Mouse (Mus musculus) limb, embryonic 14.5 days (tissue): ENCODE results near the gene Pidd1. TPM values are rescaled to one million over a fixed set of nuclear protein-coding genes. Genes with fewer than 3 reads are reported as not detected.

Experiments used
- ATAC-seq: fragments of 200-750 bp; cut with Nextera tagmentation; 2 replicates; pipeline ENCODE4 v1.8.0; 2017; ENCODE audit warnings: low read depth, moderate number of reproducible peaks, moderate TSS enrichment; ENCODE audit not compliant: low FRiP score
- DNase-seq: peaks from one replicate; pipeline ENCODE4 v3.0.0-alpha.2; 2015; ENCODE audit warnings: low spot score
- H3K27ac ChIP-seq: fragments of 300-500 bp; sonication (generic); replicated peaks from 2 replicates; pipeline ENCODE4 v1.5.1; 2014; ENCODE audit warnings: low read depth, mild to moderate bottlenecking, low read length, moderate library complexity, mixed read lengths
- H3K27me3 ChIP-seq: fragments of 300-500 bp; sonication (generic); 2 replicates; pipeline ENCODE4 v1.6.1; 2014; ENCODE audit warnings: low read length, mixed read lengths; ENCODE audit not compliant: control insufficient read depth, insufficient read depth
- H3K36me3 ChIP-seq: fragments of 300-500 bp; sonication (generic); 2 replicates; pipeline ENCODE4 v1.6.1; 2014; ENCODE audit warnings: mild to moderate bottlenecking, low read length, moderate library complexity, mixed read lengths; ENCODE audit not compliant: control insufficient read depth, insufficient read depth
- H3K4me1 ChIP-seq: fragments of 300-500 bp; sonication (generic); 2 replicates; pipeline ENCODE4 v1.6.1; 2014; ENCODE audit warnings: antibody characterized with exemption, low read length, mixed read lengths; ENCODE audit not compliant: control insufficient read depth, insufficient read depth
- H3K4me2 ChIP-seq: fragments of 300-500 bp; sonication (generic); replicated peaks from 2 replicates; pipeline ENCODE4 v1.6.1; 2014; ENCODE audit warnings: low read depth, mild to moderate bottlenecking, low read length, moderate library complexity; ENCODE audit not compliant: severe bottlenecking
- H3K4me3 ChIP-seq: fragments of 300-500 bp; sonication (generic); replicated peaks from 2 replicates; pipeline ENCODE4 v1.5.1; 2014; ENCODE audit warnings: low read length
- H3K9ac ChIP-seq: fragments of 300-500 bp; sonication (generic); 2 replicates; pipeline ENCODE4 v1.6.1; 2014; ENCODE audit warnings: mild to moderate bottlenecking, low read depth, low read length, moderate library complexity; ENCODE audit not compliant: severe bottlenecking
- H3K9me3 ChIP-seq: fragments of 300-500 bp; sonication (generic); 2 replicates; pipeline ENCODE4 v1.6.1; 2016; ENCODE audit warnings: low read length; ENCODE audit not compliant: control insufficient read depth
- POLR2A ChIP-seq: fragments of 200-500 bp; IDR thresholded peaks from 2 replicates; pipeline ENCODE4 v1.8.0; 2012; ENCODE audit warnings: inconsistent platforms, mild to moderate bottlenecking, moderate library complexity, borderline replicate concordance; ENCODE audit not compliant: insufficient read depth, insufficient read length; ENCODE audit errors: extremely low read depth
- WGBS: fragments of 180-500 bp; shearing (Covaris S2); extraction: QIAGEN DNeasy Blood & Tissue Kit; methylation state at CpG from one replicate; pipeline ENCODE4 v1.1.7; 2014; 5-methylcytosine and 5-hydroxymethylcytosine counted together
- polyA plus RNA-seq, 2 experiments: library from polyadenylated mRNA; depleted of rRNA in 1 of 2; stranded (reverse) in 1 of 2; unstranded in 1 of 2; fragments of >200 nt; fragmentation: Nextera tagmentation in 1 of 2; extraction: Ambion mirVana in 1 of 2; gene quantifications; 2 replicates each; pipeline versions ENCODE4 v1.2.1 to v1.2.3; 2012 to 2014

Gene Pidd1
- polyA plus RNA-seq, 2 experiments: 6.9 to 25.0 TPM

GRCm38 (mm10) chr7:141461521-141462332 lies 17.9 kb upstream of the Pidd1 start:
- H3K4me3 ChIP-seq: peak overlapping the region; percentile 36
- no peaks in the 10 kb centered on the region for H3K9me3 ChIP-seq
- 2% methylated on average over 36 of the region's 59 CpGs for WGBS
- no peak for DNase-seq
- H3K4me1 ChIP-seq: peaks cover 28% of the 10 kb centered on the region
- peak overlapping the region; percentile 22 for H3K9ac ChIP-seq
- H3K27ac ChIP-seq: no peak overlapping the region
- H3K27me3 ChIP-seq: peaks cover 46% of the 10 kb centered on the region
- peaks cover 7% of the 10 kb centered on the region for H3K36me3 ChIP-seq
- peak overlapping the region; percentile 65 for H3K4me2 ChIP-seq
- no peak for ATAC-seq
- TF ChIP-seq POLR2A: no peak

GRCm38 (mm10) chr7:141460391-141461113 lies 16.7 kb upstream of the Pidd1 start, which contains the start of gene Cracr2b:
Cracr2b (plus strand) TSS chr7:141461094.
- H3K4me2 ChIP-seq: peak within 1 kb of the TSS; percentile 65
- H3K4me1 ChIP-seq: peaks cover 25% of the 10 kb centered on the region
- no peaks in the 10 kb centered on the region for H3K9me3 ChIP-seq
- H3K9ac ChIP-seq: peak within 1 kb of the TSS; percentile 22
- no peak within 1 kb of the TSS for H3K27ac ChIP-seq
- peaks cover 7% of the 10 kb centered on the region for H3K36me3 ChIP-seq
- peaks cover 46% of the 10 kb centered on the region for H3K27me3 ChIP-seq
- DNase-seq (no peak), ATAC-seq (no peak)
- peak within 1 kb of the TSS; percentile 36 for H3K4me3 ChIP-seq
- WGBS: 73% methylated on average over 15 of the region's 15 CpGs
- TF ChIP-seq POLR2A: no peak

- no peak overlapping the region for H3K4me3 ChIP-seq
- no peak overlapping the region for H3K4me2 ChIP-seq
- H3K9me3 ChIP-seq: no peaks in the 10 kb centered on the region
- ATAC-seq (no peak), DNase-seq (no peak)
- peaks cover 19% of the 10 kb centered on the region for H3K4me1 ChIP-seq
- TF ChIP-seq POLR2A: no peak
- H3K36me3 ChIP-seq: peaks cover 7% of the 10 kb centered on the region
- H3K27ac ChIP-seq: no peak overlapping the region
- WGBS: 67% methylated on average over 5 of the region's 5 CpGs
- H3K9ac ChIP-seq: no peak overlapping the region
- peaks cover 45% of the 10 kb centered on the region for H3K27me3 ChIP-seq
Observed at GRCm38 (mm10) chr7:141460001-141460390, 16.2 kb upstream of the Pidd1 start.

GRCm38 (mm10) chr7:141459301-141459711 lies 15.5 kb upstream of the Pidd1 start:
- Histone ChIP-seq H3K4me1 (peaks cover 13% of the 10 kb centered on the region; the same call in 1 of the 2 replicates), H3K27ac (no peak overlapping the region), H3K4me3 (no peak overlapping the region), H3K27me3 (peaks cover 38% of the 10 kb centered on the region), H3K9ac (no peak overlapping the region), H3K4me2 (no peak overlapping the region), H3K9me3 (no peaks in the 10 kb centered on the region), H3K36me3 (peaks cover 7% of the 10 kb centered on the region)
- DNase-seq (no peak), ATAC-seq (no peak)
- no peak for TF ChIP-seq POLR2A
- WGBS: 89% methylated on average over 17 of the region's 17 CpGs

GRCm38 (mm10) chr7:141458661-141459060 lies 14.8 kb upstream of the Pidd1 start:
- Histone ChIP-seq H3K4me1 (peaks cover 13% of the 10 kb centered on the region; the same call in 1 of the 2 replicates), H3K4me2 (no peak overlapping the region), H3K9ac (no peak overlapping the region), H3K27ac (no peak overlapping the region), H3K27me3 (peaks cover 31% of the 10 kb centered on the region), H3K4me3 (no peak overlapping the region), H3K9me3 (no peaks in the 10 kb centered on the region), H3K36me3 (peaks cover 7% of the 10 kb centered on the region)
- no peak for DNase-seq
- 90% methylated on average over 11 of the region's 11 CpGs for WGBS
- no peak for ATAC-seq
- TF ChIP-seq POLR2A: no peak
